Mouse (Mus musculus): Measurements from ENCODE around the gene 2310057J18Rik. TPM values are rescaled to one million over a fixed set of nuclear protein-coding genes. Genes with fewer than 3 reads are reported as not detected.

The 2310057J18Rik gene
- not detected in 4 replicates for total RNA-seq (2023; ENCODE audit: inconsistent age)

GRCm38 (mm10) chr10:28986203-28986602 lies at the start of gene 2310057J18Rik:
2310057J18Rik (minus strand) TSS chr10:28986303.

Other genes with a start within 250 kb of the 2310057J18Rik start
- gene Soga3, start 157.5 kb upstream of the 2310057J18Rik start, total RNA-seq (2023; ENCODE audit: inconsistent age), result not detected in 4 replicates
- not detected in 4 replicates for gene Gm49353, start 212.7 kb upstream of the 2310057J18Rik start, total RNA-seq (2023; ENCODE audit: inconsistent age)
- not detected in 4 replicates for gene 9330159F19Rik, start 225.3 kb upstream of the 2310057J18Rik start, total RNA-seq (2023; ENCODE audit: inconsistent age)